10 mouse cellular contexts compared by ENCODE assay signal in the genomic region with DNA sequence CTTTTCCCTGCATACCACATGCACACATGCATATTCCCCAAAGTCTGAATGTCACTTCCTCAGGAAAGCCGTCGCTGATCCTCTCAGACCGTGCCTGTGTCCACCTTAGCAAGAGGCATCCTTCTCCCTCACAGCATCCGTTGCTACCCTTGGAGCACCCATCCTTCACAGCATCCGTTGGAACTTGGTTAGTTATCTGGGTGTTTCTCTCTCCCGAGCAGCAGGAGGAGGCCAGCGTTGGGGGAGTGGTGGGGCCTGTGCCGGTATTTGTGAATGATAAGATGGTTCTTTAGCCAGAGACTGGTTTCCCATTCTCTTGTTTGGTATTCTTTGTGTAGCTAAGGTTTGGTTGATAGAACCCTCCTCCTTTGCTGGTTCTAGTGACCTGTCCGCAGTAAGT. TPM values are rescaled to one million over a fixed set of nuclear protein-coding genes. Genes with fewer than 3 reads are reported as not detected.
DNase-seq lines count a peak whose midpoint lies in the region; ATAC-seq and TF ChIP-seq lines count a peak whose summit lies in the region.
"Had no signal": no experiment of that assay in that cellular context is flagged by ENCODE, and none has a peak within 500 bp of the region (broad histone marks: within the 10 kb centered on the region; RNA-seq: fewer than 3 reads in every experiment).

No protein-coding gene starts in this region.

- H3K9me3 ChIP-seq in MEL (replicated peaks; ENCODE audit: insufficient read depth, low read length), result no peaks in the 10 kb centered on the region
- H3K9me3 ChIP-seq in liver, embryonic 14.5 days (ENCODE audit: control insufficient read depth, low read length), result no peaks in the 10 kb centered on the region

- TF ChIP-seq RAD21 in MEL (IDR thresholded peaks at IDR 0.05; ENCODE audit: low read depth, low read length), result no peak

- peaks cover 68% of the 10 kb centered on the region for H3K4me1 ChIP-seq in kidney, adult 2 months (ENCODE audit: control insufficient read depth, insufficient read depth, low read length)
- peaks cover 23 to 39% of the 10 kb centered on the region in 2 experiments for H3K4me1 ChIP-seq in MEL (ENCODE audit: control insufficient read depth in 1 of 2, insufficient read depth in 2 of 2, low read length in 2 of 2)
- peaks cover 36% of the 10 kb centered on the region for H3K4me1 ChIP-seq in embryonic fibroblast, embryonic 13.5 days (ENCODE audit: control insufficient read depth, insufficient read depth, low read length)
- peaks cover 53 to 74% of the 10 kb centered on the region in 2 experiments for H3K4me1 ChIP-seq in liver, embryonic 14.5 days (replicated peaks; ENCODE audit: control insufficient read depth in 2 of 2, insufficient read depth in 2 of 2, low read length in 1 of 2)

- ATAC-seq in liver, embryonic 14.5 days (ENCODE audit: insufficient read depth), result peak; percentile 78
- ATAC-seq: Patski had no signal

- TF ChIP-seq POLR2A in kidney, adult 2 months (IDR thresholded peaks at IDR 0.05; ENCODE audit: low read depth, low read length), result no peak
- TF ChIP-seq POLR2A in MEL (IDR thresholded peaks at IDR 0.05; ENCODE audit: control insufficient read depth in 1 of 2, insufficient read depth in 1 of 2, low read depth in 1 of 2, low read length in 2 of 2, poor library complexity in 1 of 2), result peak in 1 of 2 experiments; percentile 14; a peak in 1 of 4 replicates
- TF ChIP-seq POLR2A in embryonic fibroblast, embryonic 13.5 days (IDR thresholded peaks at IDR 0.05; ENCODE audit: low read depth, low read length), result no peak

- no peak for TF ChIP-seq CTCF in kidney, adult 2 months (conservative IDR thresholded peaks at IDR 0.05; ENCODE audit: insufficient read depth, insufficient read length, low read depth, low read length)
- TF ChIP-seq CTCF in MEL (IDR thresholded peaks at IDR 0.05 in 2 of 3, conservative IDR thresholded peaks at IDR 0.05 in 1 of 3; ENCODE audit: control insufficient read depth in 1 of 3, insufficient read depth in 1 of 3, low read depth in 2 of 3, low read length in 3 of 3, poor library complexity in 1 of 3, severe bottlenecking in 1 of 3), result no peak
- no peak for TF ChIP-seq CTCF in embryonic fibroblast, embryonic 13.5 days (IDR thresholded peaks at IDR 0.05; ENCODE audit: borderline replicate concordance, insufficient read depth, low read length)
- no peak for TF ChIP-seq CTCF in liver, embryonic 14.5 days (IDR thresholded peaks at IDR 0.05; ENCODE audit: low read depth)

- peak; percentile 78 to 96 for TF ChIP-seq EP300 in MEL (IDR thresholded peaks at IDR 0.05; ENCODE audit: low read depth in 1 of 2, low read length in 2 of 2)
- TF ChIP-seq EP300 in liver, embryonic 14.5 days (IDR thresholded peaks at IDR 0.05; ENCODE audit: low read depth), result peak; percentile 67

- no peak for DNase-seq in kidney, adult 2 months
- DNase-seq in kidney, adult 18-20 months, result no peak
- peak; percentile 86 for DNase-seq in MEL (ENCODE audit: low read depth, low spot score)
- peak in 2 of 3 experiments; percentile 69 to 72 for DNase-seq in liver, embryonic 14.5 days (ENCODE audit: low read depth in 3 of 3, low spot score in 3 of 3)
- DNase-seq in layer of hippocampus, postnatal 14 days (ENCODE audit: low spot score in 2 of 2), result no peak
- no peak for DNase-seq in layer of hippocampus, postnatal 10 days (ENCODE audit: low spot score in 2 of 2)

- H3K36me3 ChIP-seq in kidney, adult 2 months (ENCODE audit: control insufficient read depth, insufficient read depth, low read length), result no peaks in the 10 kb centered on the region
- peaks cover 0 to 33% of the 10 kb centered on the region in 2 experiments; a peak in 2 of 4 replicates for H3K36me3 ChIP-seq in MEL (ENCODE audit: control insufficient read depth in 1 of 2, insufficient read depth in 2 of 2, low read length in 2 of 2)
- H3K36me3 ChIP-seq in liver, embryonic 14.5 days (replicated peaks; ENCODE audit: control insufficient read depth, insufficient read depth, low read depth), result peaks cover 2% of the 10 kb centered on the region

- H3K9ac ChIP-seq in MEL (ENCODE audit: control insufficient read depth, low read depth, low read length, poor library complexity, severe bottlenecking), result peak overlapping the region; percentile 75
- peak overlapping the region; percentile 78 for H3K9ac ChIP-seq in liver, embryonic 14.5 days (replicated peaks)

- H3K79me2 ChIP-seq in MEL (ENCODE audit: control insufficient read depth, insufficient read depth, low read length, poor library complexity), result no peaks in the 10 kb centered on the region; the same call in 1 of the 2 replicates

- peak overlapping the region; percentile 74 for H3K4me2 ChIP-seq in liver, embryonic 14.5 days (ENCODE audit: low read depth)

- WGBS in kidney, adult 2 months, result 60% methylated on average over 9 of the region's 9 CpGs
- WGBS in liver, embryonic 14.5 days (ENCODE audit: insufficient replicate concordance), result 14% methylated on average over 9 of the region's 9 CpGs

- no peaks in the 10 kb centered on the region for H3K27me3 ChIP-seq in kidney, adult 2 months (replicated peaks; ENCODE audit: control insufficient read depth, insufficient read depth, low read length)
- H3K27me3 ChIP-seq in MEL (ENCODE audit: control insufficient read depth in 1 of 2, insufficient read depth in 2 of 2, low read length in 2 of 2), result no peaks in the 10 kb centered on the region
- no peaks in the 10 kb centered on the region for H3K27me3 ChIP-seq in liver, embryonic 14.5 days (ENCODE audit: control insufficient read depth, insufficient read depth, low read length)
- H3K27me3 ChIP-seq: Patski had no signal

- H3K27ac ChIP-seq in kidney, adult 2 months (ENCODE audit: insufficient read depth, low read depth, low read length), result peak overlapping the region; percentile 98
- peak overlapping the region; percentile 95 for H3K27ac ChIP-seq in MEL (ENCODE audit: control insufficient read depth, low read depth, low read length)
- peak overlapping the region; percentile 56; the same call in 1 of the 2 replicates for H3K27ac ChIP-seq in embryonic fibroblast, embryonic 13.5 days (ENCODE audit: insufficient read depth, low read length)
- H3K27ac ChIP-seq in liver, embryonic 14.5 days, result peak overlapping the region; percentile 94

- no peak overlapping the region for H3K4me3 ChIP-seq in kidney, adult 2 months (ENCODE audit: insufficient read depth, low read depth, low read length)
- H3K4me3 ChIP-seq in MEL (ENCODE audit: control insufficient read depth in 1 of 2, insufficient read depth in 1 of 2, low read depth in 2 of 2, low read length in 2 of 2), result peak overlapping the region; percentile 33 to 54
- no peak overlapping the region for H3K4me3 ChIP-seq in embryonic fibroblast, embryonic 13.5 days (ENCODE audit: insufficient read depth, low read length)
- peak overlapping the region; percentile 45 to 55 for H3K4me3 ChIP-seq in liver, embryonic 14.5 days (ENCODE audit: insufficient read depth in 1 of 2, low read depth in 2 of 2, low read length in 2 of 2)

TF ChIP-seq in MEL, 35 proteins besides CTCF, POLR2A, EP300 and RAD21 (continues in another document):
- TF ChIP-seq UBTF (IDR thresholded peaks at IDR 0.05; ENCODE audit: borderline replicate concordance, insufficient read depth, low read depth, low read length) (no peak), MAFK (IDR thresholded peaks at IDR 0.05; ENCODE audit: borderline replicate concordance, low read depth, low read length) (no peak; the same call in 1 of the 2 replicates), GATA1 (IDR thresholded peaks at IDR 0.05; ENCODE audit: low read depth, low read length) (peak; percentile 70), ZNF384 (IDR thresholded peaks at IDR 0.05; ENCODE audit: low read depth, low read length) (no peak), KAT2A (conservative IDR thresholded peaks at IDR 0.05; ENCODE audit: low read depth, low read length) (no peak), ELF1 (IDR thresholded peaks at IDR 0.05; ENCODE audit: low read depth, low read length) (no peak), SMC3 (IDR thresholded peaks at IDR 0.05; ENCODE audit: low read depth, low read length) (no peak), ZKSCAN1 (IDR thresholded peaks at IDR 0.05; ENCODE audit: low read depth, low read length) (no peak), E2F4 (IDR thresholded peaks at IDR 0.05; ENCODE audit: borderline replicate concordance, low read depth, low read length) (no peak), CHD1 (IDR thresholded peaks at IDR 0.05; ENCODE audit: low read depth, low read length) (no peak)

RNA-seq across cellular contexts. Expression of gene Gm10277, which starts 2.7 kb away (rescaled TPM):
- polyA plus RNA-seq in kidney, adult 2 months (2012; rRNA removed), result 0.04 TPM in 1 of 2 replicates, not detected in the other
- 0.16 and 0.35 TPM in 2 replicates for total RNA-seq in MEL (2012; rRNA removed)
- polyA plus RNA-seq in MEL (2012; ENCODE audit: insufficient read depth in 1 of 2, insufficient read length in 2 of 2, low read depth in 1 of 2, low replicate concordance in 2 of 2, missing spikeins in 1 of 2), result under 1 TPM in 1 of 2 experiments, not detected in 1; 0.19 TPM
- polyA plus RNA-seq in embryonic fibroblast, embryonic 13.5 days (2011; ENCODE audit: insufficient read length, low read depth, missing spikeins), result not detected in 2 replicates
- not detected in 2 replicates for polyA plus RNA-seq in liver, embryonic 14.5 days (2012; rRNA removed)
- 0.11 and 0.18 TPM in 2 replicates for polyA plus RNA-seq in liver, embryonic 14.5 days (2014; fragmentation: Nextera tagmentation; extraction: Ambion mirVana)
- total RNA-seq in layer of hippocampus, postnatal 14 days (2021), result not detected
- not detected for total RNA-seq in layer of hippocampus, postnatal 10 days (2021)
- polyA plus RNA-seq: testis, adult 2 months had no signal

RNA-seq across cellular contexts. Expression of gene Myo18a, which starts 21.8 kb away (rescaled TPM):
- polyA plus RNA-seq in kidney, adult 2 months (2012; rRNA removed), result 92.0 and 93.1 TPM in 2 replicates
- 10.8 and 13.1 TPM in 2 replicates for total RNA-seq in MEL (2012; rRNA removed)
- 10 to 100 TPM in 1 of 2 experiments, not detected in 1; 18.0 TPM for polyA plus RNA-seq in MEL (2012; ENCODE audit: insufficient read depth in 1 of 2, insufficient read length in 2 of 2, low read depth in 1 of 2, low replicate concordance in 2 of 2, missing spikeins in 1 of 2)
- 16.2 and 20.1 TPM in 2 replicates for polyA plus RNA-seq in embryonic fibroblast, embryonic 13.5 days (2011; ENCODE audit: insufficient read length, low read depth, missing spikeins)
- 10.6 and 15.4 TPM in 2 replicates for polyA plus RNA-seq in liver, embryonic 14.5 days (2012; rRNA removed)
- 13.5 and 14.3 TPM in 2 replicates for polyA plus RNA-seq in liver, embryonic 14.5 days (2014; fragmentation: Nextera tagmentation; extraction: Ambion mirVana)
- total RNA-seq in layer of hippocampus, postnatal 14 days (2021), result 100 to 1,000 TPM; 159 to 173 TPM
- 100 to 1,000 TPM; 150 to 167 TPM for total RNA-seq in layer of hippocampus, postnatal 10 days (2021)

RNA-seq across cellular contexts. Expression of gene Cryba1, which starts 59.8 kb away (rescaled TPM):
- polyA plus RNA-seq in kidney, adult 2 months (2012; rRNA removed), result not detected in 2 replicates
- total RNA-seq in MEL (2012; rRNA removed), result not detected in 2 replicates
- polyA plus RNA-seq in MEL (2012; ENCODE audit: insufficient read depth in 1 of 2, insufficient read length in 2 of 2, low read depth in 1 of 2, low replicate concordance in 2 of 2, missing spikeins in 1 of 2), result not detected
- not detected in 2 replicates for polyA plus RNA-seq in embryonic fibroblast, embryonic 13.5 days (2011; ENCODE audit: insufficient read length, low read depth, missing spikeins)
- polyA plus RNA-seq in liver, embryonic 14.5 days (2012; rRNA removed), result not detected in 2 replicates
- not detected in 2 replicates for polyA plus RNA-seq in liver, embryonic 14.5 days (2014; fragmentation: Nextera tagmentation; extraction: Ambion mirVana)
- total RNA-seq in layer of hippocampus, postnatal 14 days (2021), result not detected
- total RNA-seq in layer of hippocampus, postnatal 10 days (2021), result under 1 TPM; 0.45 to 0.87 TPM
- total RNA-seq: common myeloid progenitor, adult 5-6 weeks had no signal
- polyA plus RNA-seq: Patski; testis, adult 2 months had no signal

Comparison
In these comparisons a context has a peak if more than half of its experiments do, and no peak if none do; other contexts are left out.
1. DNase-seq: peak in MEL (single experiment) and liver, embryonic 14.5 days (2 of 3); none in kidney, adult 2 months (single experiment), kidney, adult 18-20 months (single experiment), layer of hippocampus, postnatal 14 days (0 of 2) and layer of hippocampus, postnatal 10 days (0 of 2).
2. H3K4me3 ChIP-seq: peak in MEL (2 of 2) and liver, embryonic 14.5 days (2 of 2); none in kidney, adult 2 months (single experiment) and embryonic fibroblast, embryonic 13.5 days (single experiment).
3. Peak in every context shown above with its lines, with median percentiles within 50 percentile points of each other: H3K27ac ChIP-seq.